Mouse (Mus musculus): ENCODE results near the gene Slc35f4.

- no peak for TF ChIP-seq POLR2A (IDR thresholded peaks at IDR 0.05; ENCODE audit: borderline replicate concordance, insufficient read depth, low read length)
- peak; percentile 53; the same call in 1 of the 2 replicates for TF ChIP-seq CTCF (IDR thresholded peaks at IDR 0.05; ENCODE audit: borderline replicate concordance, insufficient read depth, low read depth, low read length)
These were observed 14.3 kb upstream of the Slc35f4 start for GRCm38 (mm10) chr14:49540104-49540503.
